Mouse (Mus musculus) lung, adult 2 months (tissue): ENCODE measurements around the gene Rab3b. TPM values are rescaled to one million over a fixed set of nuclear protein-coding genes. Genes with fewer than 3 reads are reported as not detected.

ENCODE experiments used
- DNase-seq: peaks from one replicate; pipeline ENCODE4 v3.0.0; 2022
- H3K4me1 ChIP-seq: fragments of 200-500 bp; 2 replicates; pipeline ENCODE4 v1.6.1; 2011; ENCODE audit warnings: low read length; ENCODE audit not compliant: control insufficient read depth, insufficient read depth
- H3K4me3 ChIP-seq: fragments of 200-500 bp; replicated peaks from 2 replicates; pipeline ENCODE3; 2011; ENCODE audit warnings: low read depth, mild to moderate bottlenecking, control low read depth, low read length; ENCODE audit errors: extremely low read depth
- CTCF ChIP-seq: fragments of 200-500 bp; IDR thresholded peaks from 2 replicates; pipeline ENCODE4 v1.5.1; 2011; ENCODE audit warnings: mild to moderate bottlenecking, low read length, control low read depth; ENCODE audit not compliant: insufficient read depth
- POLR2A ChIP-seq: fragments of 200-500 bp; IDR thresholded peaks from 2 replicates; pipeline ENCODE4 v1.6.1; 2011; ENCODE audit warnings: low read depth, mild to moderate bottlenecking, control low read depth, low read length, borderline replicate concordance; ENCODE audit errors: extremely low read depth
- WGBS: fragments of 180-500 bp; shearing (Covaris S2); methylation state at CpG from one replicate; pipeline ENCODE4 v1.1.7; 2018; 5-methylcytosine and 5-hydroxymethylcytosine counted together
- polyA plus RNA-seq: library from polyadenylated mRNA; depleted of rRNA; stranded (reverse); fragments of >200 nt; gene quantifications from 2 replicates; pipeline ENCODE4 v1.2.3, GENCODE M21; 2012; rRNA removed

The Rab3b gene
- 1.9 and 2.3 TPM in 2 replicates for polyA plus RNA-seq

DNA sequence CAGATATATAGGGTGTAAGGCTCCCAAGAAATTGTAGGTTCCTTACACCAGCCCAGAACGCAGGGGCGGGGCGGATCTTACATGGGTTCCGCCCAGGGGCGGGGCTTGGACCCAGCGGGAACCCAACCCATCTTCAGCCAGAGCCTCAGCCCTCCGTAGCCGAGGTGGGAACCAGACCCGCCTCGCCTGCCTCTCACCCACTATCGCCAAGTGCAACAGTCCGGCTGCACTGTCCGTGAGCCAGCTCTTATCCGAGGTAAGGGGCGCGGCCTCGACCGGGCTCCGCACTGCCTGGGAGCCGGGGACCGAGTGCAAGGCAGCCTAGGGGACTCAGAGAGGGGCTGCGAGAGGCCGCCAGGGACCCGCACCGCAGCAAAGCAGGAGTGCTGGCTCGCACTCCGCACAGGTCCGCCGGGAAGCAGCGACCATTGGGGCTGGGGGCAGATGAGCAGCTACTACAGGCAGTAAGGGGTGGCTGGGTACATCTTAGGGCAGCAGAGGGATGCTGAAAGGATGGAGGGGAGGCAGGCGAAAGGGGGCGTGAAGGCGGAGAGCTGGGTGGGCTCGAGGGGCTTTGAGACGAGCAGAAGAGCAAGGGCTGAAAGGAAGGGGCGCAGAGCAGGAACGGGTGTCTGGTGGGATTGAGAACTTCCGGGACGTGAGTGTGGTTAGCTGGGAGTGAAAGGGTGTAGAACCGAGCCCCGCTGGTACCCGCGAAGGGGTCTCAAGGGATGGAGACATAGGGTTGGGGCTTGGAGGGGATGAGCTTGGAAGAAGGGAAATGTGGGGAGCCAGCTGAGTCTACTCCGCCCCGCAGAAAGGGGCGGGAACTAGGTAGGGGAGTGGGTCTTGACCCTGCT is at the start of gene Rab3b:
Rab3b (plus strand) TSS at position 101 of the 860 bp plus-strand sequence.
- TF ChIP-seq CTCF: no peak
- TF ChIP-seq POLR2A: no peak
- 1% methylated on average over 46 of the region's 46 CpGs for WGBS
- peak; percentile 54 for DNase-seq
- Histone ChIP-seq H3K4me1 (peaks cover 3% of the 10 kb centered on the region; the same call in 1 of the 2 replicates), H3K4me3 (peak within 1 kb of the TSS; percentile 50)

DNA sequence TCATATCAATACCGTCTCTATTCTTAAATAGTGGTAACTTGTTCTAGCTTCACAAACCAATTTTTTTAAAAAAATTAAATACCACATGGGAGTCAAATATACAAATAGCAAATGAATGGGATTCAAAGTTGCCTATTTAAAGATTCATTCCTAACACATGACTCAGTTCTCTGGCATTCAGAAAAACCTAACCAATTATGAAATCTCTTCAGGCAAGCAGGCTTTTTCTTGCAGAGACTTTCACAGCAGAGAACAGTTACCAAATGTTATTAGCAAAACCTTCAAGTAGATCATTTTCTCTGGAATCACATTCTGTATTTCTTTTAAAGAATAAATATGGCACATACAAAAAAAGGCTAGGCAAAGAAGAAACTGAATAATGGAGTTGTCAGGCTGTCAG is 48.2 kb upstream of the Rab3b start:
- 67% methylated on average over 1 of the region's 1 CpGs for WGBS

DNA sequence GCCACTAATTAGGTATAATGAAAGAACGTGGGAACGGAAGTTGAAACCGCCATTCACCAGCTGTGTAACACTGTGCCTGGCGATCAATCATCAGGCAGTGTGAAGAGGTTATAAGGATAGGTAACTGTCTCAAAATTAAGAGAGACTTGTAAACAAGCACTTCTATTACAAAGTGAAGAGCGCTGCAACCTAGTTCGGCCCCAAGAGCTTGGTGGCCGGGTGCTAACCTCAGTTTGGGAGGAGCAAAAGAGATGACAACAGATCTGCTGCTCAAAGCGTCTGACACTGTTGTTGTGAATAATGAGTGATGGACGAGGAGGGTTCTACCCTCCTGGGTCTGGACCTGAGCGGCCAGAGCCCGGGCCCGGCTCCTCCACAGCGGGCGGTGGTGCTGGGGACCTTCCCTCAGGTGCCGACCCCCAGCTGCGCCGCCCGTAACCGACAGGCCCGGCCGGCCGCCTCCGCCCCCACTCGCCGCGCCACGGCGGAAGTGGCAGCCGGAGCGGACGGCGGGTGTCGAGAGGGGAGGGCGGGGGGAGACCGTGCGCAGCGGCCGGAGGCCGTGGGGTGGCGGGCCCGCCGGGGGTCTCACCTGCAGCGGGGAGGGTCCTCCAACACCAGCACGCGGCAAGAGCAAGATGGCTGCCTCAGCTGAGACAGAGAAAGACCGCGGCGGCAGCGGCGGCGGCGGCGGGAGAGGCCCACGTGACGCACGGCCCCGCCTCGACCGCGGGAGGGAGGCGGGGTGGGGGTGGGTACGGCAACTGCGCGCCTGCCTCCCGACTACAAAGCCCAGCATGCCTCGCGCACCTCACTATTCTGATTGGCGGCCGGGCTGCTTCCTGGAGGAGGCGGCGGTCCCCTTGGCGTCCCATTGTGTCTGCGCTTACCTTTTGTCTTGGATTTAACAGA is 45.7 kb upstream of the Rab3b start, which contains the start of gene Btf3l4:
Btf3l4 (minus strand) TSS at position 699 of the 912 bp plus-strand sequence.
- Histone ChIP-seq H3K4me1 (peaks cover 7% of the 10 kb centered on the region; the same call in 1 of the 2 replicates), H3K4me3 (peak within 1 kb of the TSS; percentile 97)
- DNase-seq: peak; percentile 82
- TF ChIP-seq CTCF: no peak
- peak; percentile 63; the same call in 1 of the 2 replicates for TF ChIP-seq POLR2A
- WGBS: under 1% methylated on average over 71 of the region's 73 CpGs

More for the DNA sequence above, 48.2 kb upstream of the Rab3b start:
- no peak for DNase-seq
- no peak for TF ChIP-seq CTCF
- TF ChIP-seq POLR2A: no peak
- no peak overlapping the region for H3K4me3 ChIP-seq
- peaks cover 6% of the 10 kb centered on the region; the same call in 1 of the 2 replicates for H3K4me1 ChIP-seq

DNA sequence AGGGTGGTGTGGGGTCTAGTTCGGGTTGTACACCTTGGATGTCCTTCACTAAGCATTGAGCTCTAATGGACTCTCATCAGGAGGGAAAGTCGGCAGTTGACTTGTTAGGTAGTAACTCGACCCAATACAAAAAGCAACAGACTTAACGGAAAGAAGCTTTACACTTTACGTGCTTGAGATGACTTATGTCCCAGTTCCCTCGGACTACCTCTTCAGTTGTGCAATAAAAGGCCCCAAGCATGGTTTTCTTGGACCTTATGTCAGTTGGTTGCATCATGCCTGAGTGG is 45.1 kb upstream of the Rab3b start:
- Histone ChIP-seq H3K4me1 (peaks cover 10% of the 10 kb centered on the region; the same call in 1 of the 2 replicates), H3K4me3 (peak overlapping the region; percentile 97)
- no peak for TF ChIP-seq CTCF
- no peak for TF ChIP-seq POLR2A
- DNase-seq: no peak
- 0% methylated on average over 6 of the region's 6 CpGs for WGBS

DNA sequence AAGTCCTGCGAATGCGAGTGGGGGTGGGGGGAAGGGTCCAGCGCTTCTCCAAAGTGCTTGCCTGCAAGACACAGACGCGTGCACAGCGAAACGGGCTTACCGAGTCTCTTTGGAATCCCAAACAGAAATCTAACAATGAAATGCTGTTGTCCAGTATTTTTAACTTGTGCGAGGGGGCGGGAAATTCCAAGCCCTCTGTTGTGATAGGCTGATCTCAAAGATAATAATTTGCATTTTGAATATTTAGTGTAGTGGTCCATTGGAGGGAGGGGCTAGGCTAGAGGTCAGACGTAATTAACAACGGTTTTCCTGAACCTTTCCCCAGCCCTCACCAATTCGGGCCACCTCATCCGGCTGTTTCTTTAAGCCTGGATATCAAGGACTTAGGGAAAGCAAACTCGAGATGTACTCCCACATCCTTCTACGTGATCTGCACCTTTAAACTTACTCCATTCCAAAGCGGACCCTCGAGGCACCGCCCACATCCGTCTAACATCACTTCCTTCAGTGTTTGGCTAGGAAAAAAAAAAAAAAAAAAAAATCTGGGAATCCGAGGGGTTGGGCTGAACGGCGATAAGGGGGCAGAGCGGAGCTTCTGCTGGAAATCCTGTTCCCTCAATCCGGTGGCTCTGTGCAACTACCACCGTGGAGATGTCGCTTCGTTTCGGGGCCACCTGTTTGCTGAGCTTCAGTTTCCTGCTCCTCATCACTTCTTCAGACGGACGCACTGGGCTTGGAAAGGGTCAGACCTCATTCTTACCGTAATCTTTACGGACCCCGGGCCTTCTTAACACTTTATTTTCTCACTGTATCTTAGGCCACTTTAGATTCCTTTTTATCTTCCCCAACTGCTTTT is 44.5 kb upstream of the Rab3b start, which contains the start of gene Txndc12:
Txndc12 (plus strand) TSS at position 487 of the 856 bp plus-strand sequence.
- WGBS: under 1% methylated on average over 34 of the region's 34 CpGs
- TF ChIP-seq POLR2A (peak; percentile 72; the same call in 1 of the 2 replicates), CTCF (no peak)

DNA sequence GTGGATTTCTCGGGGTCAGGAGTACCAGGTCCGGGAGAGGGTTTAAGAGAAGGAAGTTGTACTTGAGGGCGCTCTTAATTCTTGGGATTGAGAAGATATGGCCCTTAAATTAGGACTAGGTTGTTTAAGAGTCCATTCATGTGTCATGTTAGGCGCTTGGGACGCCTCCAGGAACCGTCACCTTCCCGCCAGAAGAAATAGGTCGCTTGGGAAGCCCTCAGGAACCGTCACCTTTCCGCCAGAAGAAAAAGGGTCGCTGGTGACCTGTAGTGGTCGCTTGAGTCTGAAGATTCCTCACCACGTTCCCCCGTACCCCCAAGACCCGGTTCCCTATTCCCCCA is 43.9 kb upstream of the Rab3b start:
- whole genome bisulfite sequencing: under 1% methylated on average over 15 of the region's 15 CpGs
- H3K4me3 ChIP-seq: peak overlapping the region; percentile 97
- no peak for TF ChIP-seq CTCF
- TF ChIP-seq POLR2A: no peak
- no peak for DNase-seq
- H3K4me1 ChIP-seq: peaks cover 10% of the 10 kb centered on the region; the same call in 1 of the 2 replicates

More for the DNA sequence above, 44.5 kb upstream of the Rab3b start, which contains the start of gene Txndc12:
- Histone ChIP-seq H3K4me1 (peaks cover 10% of the 10 kb centered on the region; the same call in 1 of the 2 replicates), H3K4me3 (peak within 1 kb of the TSS; percentile 97)
- DNase-seq: peak; percentile 83

DNA sequence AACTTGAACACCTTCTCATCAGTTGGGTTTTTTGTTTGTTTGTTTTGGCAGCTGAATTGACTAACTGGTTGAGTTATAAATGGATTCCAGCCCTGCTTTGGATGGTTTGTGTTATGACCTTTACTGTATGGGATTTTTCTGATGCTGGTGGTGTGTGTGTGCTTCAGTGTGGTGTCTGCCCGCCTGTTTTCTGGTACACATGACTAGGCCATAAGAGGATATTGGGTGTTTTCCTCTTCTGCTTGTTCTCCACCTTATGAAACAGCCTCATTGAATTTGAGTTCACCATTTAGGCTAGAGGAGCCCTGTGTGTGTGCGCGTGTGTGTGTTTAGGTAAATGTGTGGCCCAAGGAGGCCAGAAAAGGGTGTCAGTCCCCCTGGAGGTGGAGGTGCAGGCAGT is 43.4 kb upstream of the Rab3b start:
- Histone ChIP-seq H3K4me1 (peaks cover 7% of the 10 kb centered on the region; the same call in 1 of the 2 replicates), H3K4me3 (peak overlapping the region; percentile 97)
- TF ChIP-seq POLR2A: no peak
- no peak for TF ChIP-seq CTCF
- WGBS: 39% methylated on average over 3 of the region's 3 CpGs
- DNase-seq: no peak

DNA sequence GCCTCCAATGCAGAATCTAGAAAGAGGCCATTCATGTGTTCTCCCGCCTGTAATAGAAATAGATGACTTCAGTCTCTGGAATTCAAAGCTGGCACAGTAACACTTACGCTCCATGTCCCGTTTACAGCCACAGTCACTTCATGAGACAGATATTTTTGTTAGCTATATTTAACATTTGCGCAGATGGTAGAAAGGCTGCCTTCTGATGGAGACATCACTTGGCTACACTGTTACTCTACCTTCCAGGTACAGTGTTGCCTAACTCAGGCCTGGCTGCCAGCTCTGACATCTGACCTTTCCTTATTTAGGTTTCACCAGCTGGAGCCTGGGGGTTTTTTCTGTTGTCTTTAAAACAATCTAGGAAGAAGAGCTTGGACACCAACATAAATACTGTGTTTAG is 40.8 kb upstream of the Rab3b start:
- no peak for TF ChIP-seq CTCF
- no peak for TF ChIP-seq POLR2A
- Histone ChIP-seq H3K4me1 (peaks cover 7% of the 10 kb centered on the region; the same call in 1 of the 2 replicates), H3K4me3 (no peak overlapping the region)
- 35% methylated on average over 4 of the region's 4 CpGs for WGBS
- DNase-seq: no peak
